Mouse (Mus musculus) embryonic fibroblast, embryonic 13.5 days (primary cell): ENCODE measurements around the gene Stat5a. TPM values are rescaled to one million over a fixed set of nuclear protein-coding genes. Genes with fewer than 3 reads are reported as not detected.

Experiments
- H3K27ac ChIP-seq: 2 replicates; pipeline ENCODE4 v1.5.1; 2012; ENCODE audit warnings: low read length, control low read depth, inconsistent platforms; ENCODE audit not compliant: insufficient read depth
- H3K4me1 ChIP-seq: 2 replicates; pipeline ENCODE4 v1.6.1; 2011; ENCODE audit warnings: low read length; ENCODE audit not compliant: control insufficient read depth, insufficient read depth
- H3K4me3 ChIP-seq: 2 replicates; pipeline ENCODE4 v1.5.1; 2011; ENCODE audit warnings: mild to moderate bottlenecking, control low read depth, low read length; ENCODE audit not compliant: insufficient read depth
- CTCF ChIP-seq: IDR thresholded peaks from 2 replicates; pipeline ENCODE4 v1.5.1; 2011; ENCODE audit warnings: mild to moderate bottlenecking, control low read depth, low read length, moderate library complexity, borderline replicate concordance; ENCODE audit not compliant: insufficient read depth
- POLR2A ChIP-seq: IDR thresholded peaks from 2 replicates; pipeline ENCODE4 v1.6.1; 2011; ENCODE audit warnings: low read depth, mild to moderate bottlenecking, control low read depth, low read length, moderate library complexity
- polyA plus RNA-seq: library from polyadenylated mRNA; stranded (reverse); fragments of >200 nt; gene quantifications from 2 replicates; pipeline ENCODE4 v1.2.4, GENCODE M21; 2011; ENCODE audit warnings: low read depth; ENCODE audit not compliant: missing spikeins, insufficient read length

The Stat5a gene
- 11.5 and 12.4 TPM in 2 replicates for polyA plus RNA-seq

DNA sequence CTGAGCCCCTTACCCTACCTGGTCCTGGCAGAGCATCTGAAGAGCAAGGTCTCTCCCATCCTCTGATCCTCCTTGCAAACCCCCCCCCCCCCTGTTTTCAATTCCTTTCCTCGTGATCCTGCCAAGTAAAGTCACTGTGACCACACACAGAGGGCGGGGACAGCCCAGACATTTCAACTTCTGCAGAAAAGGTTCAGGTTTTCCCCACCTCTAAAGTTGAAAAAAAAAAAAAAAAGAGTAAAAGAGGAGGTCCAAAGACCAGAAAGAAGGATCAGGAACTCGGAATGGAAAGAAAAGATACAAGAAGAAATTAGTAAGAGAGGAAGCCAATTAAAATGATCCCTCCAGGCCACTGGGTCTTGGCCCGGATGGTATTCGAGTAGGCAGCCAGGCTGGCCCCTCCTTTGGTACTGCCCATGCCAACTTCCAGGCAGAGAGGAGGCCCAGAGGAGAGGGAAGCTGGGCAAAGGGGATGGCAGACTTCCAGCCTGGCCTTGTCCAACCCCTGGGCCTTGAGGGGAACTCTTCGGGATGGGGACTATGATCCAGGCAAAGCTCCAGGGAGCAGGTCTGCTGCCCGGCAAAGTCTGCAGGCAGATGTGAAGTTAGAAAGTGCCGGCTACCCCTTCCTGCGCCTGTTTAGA, at the start of gene Stat5a:
Gene Stat5a (plus strand): TSS at position 417 of the 644 bp plus-strand sequence.
- Histone ChIP-seq H3K4me1 (no peaks in the 10 kb centered on the region; the same call in 1 of the 2 replicates), H3K27ac (peak within 1 kb of the TSS; percentile 42; the same call in 1 of the 2 replicates)

DNA sequence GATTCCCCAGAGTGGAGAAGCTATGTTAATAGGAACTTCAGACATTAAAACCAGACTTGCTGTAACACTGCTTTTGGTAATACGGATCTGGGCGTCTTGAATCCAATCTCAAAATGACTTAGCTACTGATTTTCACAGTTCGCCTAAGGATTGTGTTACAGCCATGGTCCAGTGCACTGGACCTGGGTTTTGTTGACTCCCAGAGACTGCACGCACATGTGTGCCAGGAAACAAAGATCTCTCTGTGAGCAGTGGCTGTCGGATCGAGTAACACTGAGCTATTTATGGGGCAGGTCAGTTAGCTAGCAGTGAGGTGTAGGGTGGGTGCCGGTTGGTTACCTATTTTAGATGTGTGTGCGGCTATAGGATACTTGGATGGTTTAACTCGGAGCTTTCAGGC, 48.6 kb upstream of the Stat5a start:
- Histone ChIP-seq H3K4me3 (no peak overlapping the region), H3K4me1 (peaks cover 4% of the 10 kb centered on the region; the same call in 1 of the 2 replicates), H3K27ac (no peak overlapping the region)
- TF ChIP-seq CTCF (no peak), POLR2A (no peak)

More for the DNA sequence above, at the start of gene Stat5a:
- TF ChIP-seq CTCF (no peak), POLR2A (no peak)
- peak within 1 kb of the TSS; percentile 46 for H3K4me3 ChIP-seq

DNA sequence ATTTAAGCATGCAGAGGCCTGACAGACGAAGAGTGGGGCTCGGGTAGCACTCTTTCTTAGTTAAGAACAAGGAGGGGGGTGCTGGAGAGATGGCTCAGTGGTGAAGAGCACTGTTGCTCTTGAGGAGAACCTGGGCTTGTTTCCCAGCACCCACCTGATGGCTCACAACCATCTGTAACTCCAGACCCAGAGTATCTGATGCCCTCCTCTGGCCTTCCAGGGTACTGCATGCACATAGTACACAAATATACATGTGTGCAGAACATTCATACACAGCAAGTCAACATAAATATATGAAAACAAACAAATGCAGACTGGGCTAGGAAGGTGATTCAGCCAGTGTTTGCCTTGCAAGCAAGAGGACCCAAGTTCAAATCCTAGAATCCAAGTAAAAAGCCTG, 48.0 kb upstream of the Stat5a start:
- Histone ChIP-seq H3K4me1 (peaks cover 4% of the 10 kb centered on the region; the same call in 1 of the 2 replicates), H3K27ac (no peak overlapping the region), H3K4me3 (no peak overlapping the region)
- TF ChIP-seq CTCF (no peak), POLR2A (no peak)

DNA sequence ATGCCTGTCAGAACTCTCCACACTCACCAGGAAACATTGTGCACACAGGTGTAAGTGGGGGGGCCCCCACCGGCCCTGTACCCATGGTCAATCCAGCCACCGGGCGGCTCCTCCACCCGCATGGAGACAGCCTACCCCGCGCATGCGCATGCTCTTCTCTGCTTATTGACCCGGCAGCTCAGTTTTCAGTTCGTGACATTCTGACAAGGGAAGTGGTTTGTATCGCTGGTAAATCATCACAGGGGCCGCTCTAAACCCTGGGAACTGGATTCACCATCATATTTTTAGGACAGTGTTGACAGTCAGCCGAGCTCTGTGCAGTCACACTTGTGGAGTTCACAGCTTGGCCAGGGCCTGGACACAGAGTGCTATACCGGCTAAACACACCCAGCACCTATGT, 44.7 kb upstream of the Stat5a start:
- Histone ChIP-seq H3K27ac (no peak overlapping the region), H3K4me3 (no peak overlapping the region), H3K4me1 (no peaks in the 10 kb centered on the region)
- TF ChIP-seq POLR2A, result no peak
- TF ChIP-seq CTCF, result no peak

DNA sequence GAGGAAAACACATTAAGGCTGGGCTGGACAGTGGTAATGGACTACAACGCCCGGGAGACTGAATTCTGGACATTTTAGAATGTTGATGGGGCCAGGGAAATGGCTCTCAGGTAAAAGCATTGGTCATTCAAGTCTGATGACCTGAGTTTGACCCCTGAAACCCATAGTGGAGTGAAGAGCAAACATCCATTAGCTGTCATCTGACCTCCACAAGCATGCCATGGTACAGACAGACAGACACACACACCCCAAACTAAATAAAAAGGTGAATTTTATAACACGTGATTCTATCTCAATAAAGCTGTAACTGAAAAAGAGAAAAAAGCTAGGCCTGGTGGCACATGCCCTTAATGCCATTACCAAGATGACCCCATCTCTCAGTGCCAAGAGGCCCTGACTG, 42.8 kb upstream of the Stat5a start:
- H3K27ac ChIP-seq, result no peak overlapping the region
- TF ChIP-seq POLR2A, result no peak
- no peak for TF ChIP-seq CTCF
- H3K4me1 ChIP-seq, result no peaks in the 10 kb centered on the region
- no peak overlapping the region for H3K4me3 ChIP-seq

DNA sequence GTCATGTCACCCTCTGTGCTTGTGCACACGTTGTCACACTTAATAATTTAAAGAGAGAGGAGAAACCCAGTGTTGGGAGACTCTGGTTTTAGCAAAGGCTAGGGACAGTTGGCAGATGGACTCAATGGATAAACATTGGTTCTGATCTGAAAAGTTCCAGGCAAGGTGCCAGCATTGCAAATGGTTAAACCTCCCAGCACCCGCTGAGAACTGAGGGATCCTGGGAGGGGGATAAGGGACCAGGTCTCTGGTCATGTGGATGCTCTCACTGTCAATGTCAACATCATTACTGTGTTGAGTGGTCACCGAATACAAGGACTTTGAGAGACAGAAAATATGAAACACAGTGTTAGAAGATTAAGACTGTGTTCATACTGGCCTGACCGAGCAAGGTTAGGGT, 42.4 kb upstream of the Stat5a start:
- TF ChIP-seq POLR2A (no peak), CTCF (no peak)
- H3K4me3 ChIP-seq, result no peak overlapping the region
- H3K27ac ChIP-seq, result no peak overlapping the region
- H3K4me1 ChIP-seq, result no peaks in the 10 kb centered on the region

DNA sequence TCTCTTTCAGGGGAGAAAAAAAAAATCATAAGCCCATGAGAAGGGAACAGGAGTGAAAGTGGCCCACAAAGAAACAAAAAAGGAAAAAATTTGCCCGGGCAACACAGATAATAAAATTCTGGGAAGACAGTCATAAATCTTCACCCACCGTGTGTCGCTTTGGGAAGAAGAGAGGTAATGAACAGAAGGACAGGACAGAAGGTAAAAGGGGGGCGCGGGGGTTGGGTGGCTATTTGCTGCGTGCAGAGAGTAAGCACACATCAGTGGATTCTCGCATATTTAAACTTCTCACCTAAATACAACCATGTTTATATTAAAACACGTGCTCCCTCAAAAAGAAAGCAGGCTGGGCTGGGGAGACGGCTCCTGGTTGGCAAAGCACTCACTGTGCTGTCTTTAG, 41.8 kb upstream of the Stat5a start:
- Histone ChIP-seq H3K4me3 (no peak overlapping the region), H3K4me1 (no peaks in the 10 kb centered on the region), H3K27ac (no peak overlapping the region)
- TF ChIP-seq POLR2A, result no peak
- TF ChIP-seq CTCF, result no peak

DNA sequence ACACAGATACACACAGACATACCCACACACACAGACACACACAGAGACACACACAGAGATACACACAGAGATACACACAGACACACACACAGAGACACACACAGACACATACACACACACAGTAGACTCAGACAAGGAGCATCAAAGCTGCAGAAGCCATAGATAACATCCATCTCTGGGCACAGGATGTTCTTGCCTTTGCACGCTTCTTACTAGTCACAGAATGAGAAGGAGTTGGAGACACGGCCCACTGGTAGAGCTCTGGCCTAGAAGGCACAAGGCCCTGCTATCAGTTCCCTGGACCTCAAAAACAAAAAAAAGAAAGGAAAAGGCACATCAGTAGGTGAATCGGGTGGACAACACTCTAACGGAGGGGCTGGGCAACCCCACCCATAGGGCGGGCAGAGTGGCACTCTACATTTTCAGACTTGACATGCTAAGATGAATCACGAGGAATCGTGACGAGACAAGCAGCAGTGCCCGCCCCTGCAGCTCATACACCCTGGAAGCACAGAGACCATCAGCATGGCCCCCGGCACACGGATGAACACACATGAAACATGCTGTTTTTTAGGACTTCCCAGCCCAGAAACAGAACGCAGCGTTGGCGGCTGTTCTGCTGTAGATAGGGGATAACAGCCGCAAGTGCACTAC, 40.7 kb upstream of the Stat5a start:
- no peak for TF ChIP-seq CTCF
- no peak for TF ChIP-seq POLR2A
- Histone ChIP-seq H3K27ac (no peak overlapping the region), H3K4me3 (no peak overlapping the region), H3K4me1 (no peaks in the 10 kb centered on the region)

DNA sequence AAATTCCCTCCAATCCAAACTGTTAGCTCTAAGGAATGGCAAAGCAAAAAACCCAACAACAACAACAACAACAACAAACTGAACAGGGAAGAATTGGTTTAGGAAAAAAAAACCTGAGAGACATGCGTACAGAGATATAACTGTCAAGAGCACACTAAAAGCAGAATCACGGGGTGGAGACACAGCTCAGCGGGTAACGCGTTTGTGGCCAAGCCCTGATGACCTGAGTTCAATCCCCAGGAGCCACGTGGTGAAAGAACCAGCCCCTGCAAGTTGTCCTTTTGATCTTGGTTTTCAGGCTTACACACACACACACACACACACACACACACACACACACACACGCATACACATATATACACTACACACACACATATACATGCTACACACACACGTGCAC, 40.1 kb upstream of the Stat5a start:
- Histone ChIP-seq H3K4me1 (no peaks in the 10 kb centered on the region), H3K27ac (no peak overlapping the region), H3K4me3 (no peak overlapping the region)
- TF ChIP-seq CTCF, result no peak
- no peak for TF ChIP-seq POLR2A

DNA sequence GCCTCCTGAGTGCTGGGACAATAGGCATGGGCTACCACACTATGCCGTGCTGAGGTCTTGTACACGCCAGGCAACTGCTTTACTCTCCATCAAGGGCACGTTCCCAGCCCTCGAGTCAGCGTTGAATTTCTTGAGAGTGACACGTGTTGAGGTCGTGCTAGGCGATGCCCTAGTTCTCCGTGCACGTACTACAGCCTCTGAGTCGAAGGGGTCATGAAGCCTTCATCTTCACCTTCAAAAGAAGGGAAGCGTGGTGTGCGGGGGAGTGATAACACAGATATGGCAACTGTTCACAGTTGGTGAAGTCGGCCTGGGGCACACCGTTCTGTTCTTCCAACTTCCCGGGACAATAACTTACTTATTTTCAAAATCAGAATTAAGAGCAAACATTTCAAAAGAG, 39.5 kb upstream of the Stat5a start:
- Histone ChIP-seq H3K4me1 (peaks cover 3% of the 10 kb centered on the region; the same call in 1 of the 2 replicates), H3K4me3 (no peak overlapping the region), H3K27ac (no peak overlapping the region)
- TF ChIP-seq POLR2A (no peak), CTCF (no peak)
